Mouse (Mus musculus) bone marrow, adult 2 months (tissue): ENCODE results near the gene Gzmb. TPM values are rescaled to one million over a fixed set of nuclear protein-coding genes. Genes with fewer than 3 reads are reported as not detected.
"Not testable (repeated sequence)": the region's sequence is repeated elsewhere in the genome, so short reads cannot be mapped to it uniquely, and the experiment has no call there.

Experiments
- H3K27ac ChIP-seq: fragments of 200-500 bp; 2 replicates; pipeline ENCODE4 v1.5.1; 2012; ENCODE audit warnings: low read depth, mild to moderate bottlenecking, control low read depth, inconsistent platforms, low read length; ENCODE audit not compliant: control insufficient read depth, poor library complexity, insufficient read depth
- H3K4me1 ChIP-seq: fragments of 200-500 bp; 2 replicates; pipeline ENCODE4 v1.6.1; 2011; ENCODE audit warnings: low read length; ENCODE audit not compliant: control insufficient read depth, insufficient read depth
- H3K4me3 ChIP-seq: fragments of 200-500 bp; replicated peaks from 2 replicates; pipeline ENCODE3; 2011; ENCODE audit warnings: mild to moderate bottlenecking, low read depth, low read length, control low read depth; ENCODE audit not compliant: control insufficient read depth
- CTCF ChIP-seq: fragments of 200-500 bp; IDR thresholded peaks from 2 replicates; pipeline ENCODE4 v1.5.1; 2011; ENCODE audit warnings: low read length, control low read depth; ENCODE audit not compliant: control insufficient read depth, insufficient read depth
- POLR2A ChIP-seq: fragments of 200-500 bp; IDR thresholded peaks from 2 replicates; pipeline ENCODE4 v1.6.1; 2011; ENCODE audit warnings: low read depth, mild to moderate bottlenecking, control low read depth, low read length, borderline replicate concordance; ENCODE audit not compliant: control insufficient read depth
- WGBS: fragments of 180-500 bp; shearing (Covaris S2); methylation state at CpG from one replicate; pipeline ENCODE4 v1.1.7; 2018; 5-methylcytosine and 5-hydroxymethylcytosine counted together
- polyA plus RNA-seq: library from polyadenylated mRNA; stranded (reverse); fragments of >200 nt; gene quantifications from 2 replicates; pipeline ENCODE4 v1.2.4, GENCODE M21; 2011; ENCODE audit warnings: low replicate concordance; ENCODE audit not compliant: missing spikeins, insufficient read depth, insufficient read length

Gene Gzmb
- polyA plus RNA-seq, 1 experiment, result not detected

- Histone ChIP-seq H3K27ac (no peak overlapping the region), H3K4me3 (no peak overlapping the region), H3K4me1 (no peaks in the 10 kb centered on the region)
- WGBS, result 49% methylated on average over 5 of the region's 5 CpGs
- TF ChIP-seq CTCF, result no peak
- TF ChIP-seq POLR2A, result no peak
These were observed 26.6 kb upstream of the Gzmb start for GRCm38 (mm10) chr14:56288651-56289050.

GRCm38 (mm10) chr14:56287806-56288205, 25.7 kb upstream of the Gzmb start:
- Histone ChIP-seq H3K4me3 (no peak overlapping the region), H3K4me1 (no peaks in the 10 kb centered on the region), H3K27ac (no peak overlapping the region)
- WGBS, result 22% methylated on average over 5 of the region's 5 CpGs
- TF ChIP-seq POLR2A (no peak), CTCF (no peak)

- Histone ChIP-seq H3K27ac (no peak overlapping the region), H3K4me1 (no peaks in the 10 kb centered on the region), H3K4me3 (no peak overlapping the region)
- WGBS, result 75% methylated on average over 6 of the region's 6 CpGs
- TF ChIP-seq POLR2A, result no peak
- TF ChIP-seq CTCF, result no peak
These were observed 22.6 kb upstream of the Gzmb start for GRCm38 (mm10) chr14:56284356-56285325.

- Histone ChIP-seq H3K4me1 (no peaks in the 10 kb centered on the region), H3K27ac (no peak overlapping the region), H3K4me3 (no peak overlapping the region)
- TF ChIP-seq CTCF (no peak), POLR2A (no peak)
- 63% methylated on average over 1 of the region's 1 CpGs for WGBS
These were observed 21.8 kb upstream of the Gzmb start for GRCm38 (mm10) chr14:56283816-56284215.

- no peak overlapping the region for H3K27ac ChIP-seq
- no peak overlapping the region for H3K4me3 ChIP-seq
- 64% methylated on average over 5 of the region's 5 CpGs for WGBS
- H3K4me1 ChIP-seq, result no peaks in the 10 kb centered on the region
- TF ChIP-seq POLR2A, result no peak
- no peak for TF ChIP-seq CTCF
These were observed 19.0 kb upstream of the Gzmb start for GRCm38 (mm10) chr14:56281090-56281489.

- not testable (repeated sequence) for H3K27ac ChIP-seq, H3K4me1 ChIP-seq, H3K4me3 ChIP-seq
- 49% methylated on average over 7 of the region's 7 CpGs for WGBS
These were observed 16.6 kb upstream of the Gzmb start for GRCm38 (mm10) chr14:56278691-56279090.

GRCm38 (mm10) chr14:56276096-56276495, 14.0 kb upstream of the Gzmb start:
- H3K27ac ChIP-seq, result not testable (repeated sequence)
- 63% methylated on average over 7 of the region's 7 CpGs for WGBS

GRCm38 (mm10) chr14:56266109-56266508, 4.0 kb upstream of the Gzmb start:
- Histone ChIP-seq H3K4me1 (no peaks in the 10 kb centered on the region), H3K4me3 (no peak overlapping the region), H3K27ac (no peak overlapping the region)
- 23% methylated on average over 1 of the region's 1 CpGs for WGBS
- no peak for TF ChIP-seq CTCF
- TF ChIP-seq POLR2A, result no peak

More at GRCm38 (mm10) chr14:56276096-56276495, 14.0 kb upstream of the Gzmb start:
- H3K4me1 ChIP-seq, H3K4me3 ChIP-seq: not testable (repeated sequence)

- TF ChIP-seq CTCF (no peak), POLR2A (no peak)
- no peak overlapping the region for H3K4me3 ChIP-seq
- H3K4me1 ChIP-seq, result no peaks in the 10 kb centered on the region
- no peak overlapping the region for H3K27ac ChIP-seq
These were observed 21.7 kb downstream of the Gzmb start for GRCm38 (mm10) chr14:56240409-56240808.
